ENCODE assay signal across 8 mouse cellular contexts in genomic region chr6:108531324-108532311, GRCm38 (mm10).
DNase-seq lines count a peak whose midpoint lies in the region; ATAC-seq and TF ChIP-seq lines count a peak whose summit lies in the region.

No protein-coding gene starts in this region.

- TF ChIP-seq EP300 in liver, postnatal 0 days (IDR thresholded peaks at IDR 0.05; ENCODE audit: low read depth): peak; percentile 45; the same call in 1 of the 2 replicates

- no peak overlapping the region for H3K27ac ChIP-seq in embryonic facial prominence, embryonic 15.5 days (replicated peaks)
- H3K27ac ChIP-seq in liver, postnatal 0 days (ENCODE audit: low read depth): peak overlapping the region; percentile 66
- no peak overlapping the region for H3K27ac ChIP-seq in neural tube, embryonic 13.5 days (replicated peaks)

- WGBS in embryonic facial prominence, embryonic 15.5 days: 35% methylated on average over 12 of the region's 12 CpGs
- 29% methylated on average over 12 of the region's 12 CpGs for WGBS in liver, postnatal 0 days (ENCODE audit: insufficient replicate concordance)
- WGBS in neural tube, embryonic 13.5 days: 46% methylated on average over 12 of the region's 12 CpGs

- no peaks in the 10 kb centered on the region for H3K27me3 ChIP-seq in embryonic facial prominence, embryonic 15.5 days
- H3K27me3 ChIP-seq in liver, postnatal 0 days (ENCODE audit: insufficient read depth, low read length): no peaks in the 10 kb centered on the region
- H3K27me3 ChIP-seq in neural tube, embryonic 13.5 days: no peaks in the 10 kb centered on the region

- ATAC-seq in embryonic facial prominence, embryonic 15.5 days (ENCODE audit: insufficient number of reproducible peaks, low FRiP score, low TSS enrichment, low read depth): 0 out of 2 replicates have a peak, but pooled peaks have one; percentile 5
- ATAC-seq in liver, postnatal 0 days: 0 out of 2 replicates have a peak, but pooled peaks have one; percentile 9
- peak; percentile 71 for ATAC-seq in neural tube, embryonic 13.5 days (ENCODE audit: low read depth)

- no peaks in the 10 kb centered on the region for H3K36me3 ChIP-seq in embryonic facial prominence, embryonic 15.5 days
- no peaks in the 10 kb centered on the region for H3K36me3 ChIP-seq in liver, postnatal 0 days (replicated peaks; ENCODE audit: insufficient read depth, low read length)
- H3K36me3 ChIP-seq in neural tube, embryonic 13.5 days: no peaks in the 10 kb centered on the region

- H3K9me3 ChIP-seq in embryonic facial prominence, embryonic 15.5 days (replicated peaks): no peaks in the 10 kb centered on the region
- no peaks in the 10 kb centered on the region for H3K9me3 ChIP-seq in liver, postnatal 0 days (ENCODE audit: low read length)
- no peaks in the 10 kb centered on the region for H3K9me3 ChIP-seq in neural tube, embryonic 13.5 days

- no peak overlapping the region for H3K4me2 ChIP-seq in embryonic facial prominence, embryonic 15.5 days (replicated peaks)
- peak overlapping the region; percentile 19 for H3K4me2 ChIP-seq in liver, postnatal 0 days (ENCODE audit: low read depth, low read length)
- no peak overlapping the region for H3K4me2 ChIP-seq in neural tube, embryonic 13.5 days

- no peak; the same call in 1 of the 2 replicates for TF ChIP-seq CTCF in liver, postnatal 0 days (IDR thresholded peaks at IDR 0.05; ENCODE audit: low read depth)

- no peak overlapping the region for H3K4me3 ChIP-seq in embryonic facial prominence, embryonic 15.5 days (replicated peaks)
- H3K4me3 ChIP-seq in liver, postnatal 0 days (ENCODE audit: low read depth, low read length): no peak overlapping the region
- H3K4me3 ChIP-seq in neural tube, embryonic 13.5 days: no peak overlapping the region

- peak; percentile 57 for DNase-seq in ovary, adult 18-20 months (ENCODE audit: low spot score)
- DNase-seq in ovary, postnatal 10 days (ENCODE audit: low spot score): no peak
- DNase-seq in induced T-regulatory cell, adult 2 months (ENCODE audit: low read depth): peak; percentile 69
- DNase-seq in liver, postnatal 0 days: peak; percentile 38
- no peak for DNase-seq in layer of hippocampus, adult 18-20 months (ENCODE audit: low spot score in 2 of 2)
- no peak for DNase-seq in embryo, embryonic 10 days (ENCODE audit: low spot score)

- peaks cover 16% of the 10 kb centered on the region for H3K4me1 ChIP-seq in embryonic facial prominence, embryonic 15.5 days
- H3K4me1 ChIP-seq in liver, postnatal 0 days (ENCODE audit: insufficient read depth): peaks cover 45% of the 10 kb centered on the region
- peaks cover 20% of the 10 kb centered on the region for H3K4me1 ChIP-seq in neural tube, embryonic 13.5 days (replicated peaks)

- no peak overlapping the region for H3K9ac ChIP-seq in embryonic facial prominence, embryonic 15.5 days
- H3K9ac ChIP-seq in liver, postnatal 0 days (replicated peaks): peak overlapping the region; percentile 10; the same call in 1 of the 2 replicates
- no peak overlapping the region for H3K9ac ChIP-seq in neural tube, embryonic 13.5 days

Comparison
In these comparisons a context has a peak if more than half of its experiments do, and no peak if none do; other contexts are left out.
1. DNase-seq: peak in ovary, adult 18-20 months (single experiment), induced T-regulatory cell, adult 2 months (single experiment) and liver, postnatal 0 days (single experiment); none in ovary, postnatal 10 days (single experiment), layer of hippocampus, adult 18-20 months (0 of 2) and embryo, embryonic 10 days (single experiment).
2. ATAC-seq: peak in every context shown above with its lines; median percentile 71 in neural tube, embryonic 13.5 days; 9 in liver, postnatal 0 days; 5 in embryonic facial prominence, embryonic 15.5 days.